Mouse (Mus musculus): ENCODE data around the gene Olfr382.
"Not testable (repeated sequence)": the region's sequence is repeated elsewhere in the genome, so short reads cannot be mapped to it uniquely, and the experiment has no call there.

The Olfr382 gene

GRCm38 (mm10) chr11:73517097-73517496 lies at the start of gene Olfr382:
Gene Olfr382 (minus strand): TSS chr11:73517197.
- DNase-seq = no peak

GRCm38 (mm10) chr11:73528971-73529370 lies 12.0 kb upstream of the Olfr382 start:
- not testable (repeated sequence) for DNase-seq

- no peak for DNase-seq
These were observed 25.5 kb downstream of the Olfr382 start, which contains the start of gene Olfr381 for GRCm38 (mm10) chr11:73491503-73491902. Gene Olfr381 (minus strand): TSS chr11:73491603.
